Mouse (Mus musculus) ES-Bruce4 (cell line): ENCODE results near the gene Pparg.

Experiments
- CTCF ChIP-seq: IDR thresholded peaks from one replicate; pipeline ENCODE4 v1.8.1; 2011; ENCODE audit warnings: low read depth, low read length
- EP300 ChIP-seq: IDR thresholded peaks from 2 replicates; pipeline ENCODE4 v1.6.1; 2011; ENCODE audit warnings: low read depth, low read length; ENCODE audit not compliant: insufficient read depth
- POLR2A ChIP-seq: IDR thresholded peaks from one replicate; pipeline ENCODE4 v1.8.1; 2011; ENCODE audit warnings: low read length; ENCODE audit not compliant: insufficient read depth

DNA sequence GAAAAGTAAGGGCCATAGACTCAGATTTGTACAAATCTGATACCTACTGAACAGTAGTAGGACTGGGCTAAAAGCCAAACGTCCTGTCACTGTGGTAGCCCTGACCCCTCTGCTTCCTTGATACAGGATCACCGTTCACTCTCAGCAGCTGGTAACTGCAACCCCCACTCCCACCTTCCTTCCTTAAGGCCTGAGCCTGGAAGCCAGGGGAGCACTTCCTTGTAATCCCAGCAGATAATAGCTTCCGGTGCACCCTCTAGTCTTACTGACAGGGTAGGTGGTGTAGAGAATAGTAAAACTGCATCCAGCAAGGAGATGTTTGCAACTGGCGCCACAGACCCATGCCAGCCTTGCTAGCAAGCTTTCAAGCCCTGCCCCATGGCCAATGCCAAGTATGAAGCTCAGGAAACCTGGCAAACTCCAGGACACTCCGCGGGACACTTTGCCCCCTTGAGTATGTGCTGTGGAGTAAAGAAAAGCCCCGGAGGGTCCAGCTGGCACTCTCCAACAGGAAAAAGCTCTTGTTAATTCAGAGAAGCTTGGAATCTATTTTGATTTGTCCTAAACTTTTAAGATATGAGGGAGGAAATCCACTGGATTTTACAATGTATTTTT, 116.4 kb downstream of the Pparg start:
- TF ChIP-seq CTCF (no peak), EP300 (no peak), POLR2A (no peak)
